Mouse (Mus musculus) gonadal fat pad, adult 2 months (tissue): Measurements from ENCODE around the gene Cachd1. TPM values are rescaled to one million over a fixed set of nuclear protein-coding genes. Genes with fewer than 3 reads are reported as not detected.
A peak's percentile ranks its signal among the peaks of the same experiment; 100 is the strongest.

ENCODE experiments used
- DNase-seq: peaks from one replicate; pipeline ENCODE4 v3.0.0-alpha.2; 2012; ENCODE audit warnings: low read depth
- polyA plus RNA-seq: library from polyadenylated mRNA; depleted of rRNA; stranded (reverse); fragments of >200 nt; gene quantifications from 2 replicates; pipeline ENCODE4 v1.2.3, GENCODE M21; 2012

The Cachd1 gene
- polyA plus RNA-seq, 1 experiment = 81.0 TPM

DNA sequence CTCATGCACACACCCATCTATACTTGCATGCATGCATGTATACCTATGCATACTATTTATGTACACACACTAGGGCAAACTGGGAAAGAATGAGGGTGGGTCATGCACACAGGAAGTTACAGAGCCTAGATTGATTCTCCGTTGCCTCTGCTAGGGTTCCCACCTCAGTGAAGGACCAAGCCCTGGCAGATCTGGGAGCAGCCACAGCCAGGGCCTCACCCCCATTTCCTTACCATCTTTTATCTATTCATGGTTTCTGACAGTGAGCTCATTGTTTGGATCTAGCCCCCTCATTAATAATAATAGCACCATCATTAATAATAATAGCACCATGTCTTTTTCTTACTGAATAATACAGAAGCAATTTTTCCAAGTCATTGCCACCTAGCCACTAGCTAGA, 143.9 kb downstream of the Cachd1 start:
- no peak for DNase-seq

DNA sequence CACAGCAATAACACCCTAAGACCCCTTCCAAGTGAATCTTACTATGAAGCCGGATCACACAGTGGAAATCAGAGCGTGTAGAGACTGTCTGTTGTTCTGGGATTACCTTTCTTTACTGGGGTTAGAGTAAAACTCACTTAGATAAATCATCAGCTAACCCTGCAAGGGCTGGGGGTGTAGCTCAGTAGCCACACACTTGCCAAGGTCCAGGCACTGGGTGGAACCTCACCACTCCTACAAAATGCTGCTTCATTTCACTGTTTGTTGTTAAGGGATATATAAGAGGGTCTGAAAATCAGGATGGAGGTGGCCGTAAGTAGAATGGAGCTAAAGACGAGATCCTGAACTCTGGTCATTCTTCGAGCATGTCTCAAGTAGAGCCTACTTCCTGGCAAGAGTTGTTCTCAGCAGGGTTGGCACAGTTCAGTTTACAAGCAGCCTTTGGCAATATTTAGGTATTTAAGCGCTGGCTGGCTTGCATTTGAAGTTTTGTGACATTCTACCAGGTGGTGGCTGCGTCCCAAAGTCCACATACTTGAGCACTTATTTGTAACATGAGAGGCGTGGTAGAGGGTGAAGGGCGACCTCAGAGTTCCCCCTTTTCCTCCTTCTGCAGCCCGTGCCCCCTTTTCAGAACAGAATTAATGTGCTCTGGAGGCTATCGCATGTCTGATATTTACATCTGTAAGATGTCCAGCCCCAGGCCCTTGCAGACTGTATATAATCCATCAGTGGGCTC, 146.5 kb downstream of the Cachd1 start:
- peak; percentile 51 for DNase-seq

GRCm38 (mm10) chr4:100923598-100923997, 147.1 kb downstream of the Cachd1 start:
- no peak for DNase-seq

DNA sequence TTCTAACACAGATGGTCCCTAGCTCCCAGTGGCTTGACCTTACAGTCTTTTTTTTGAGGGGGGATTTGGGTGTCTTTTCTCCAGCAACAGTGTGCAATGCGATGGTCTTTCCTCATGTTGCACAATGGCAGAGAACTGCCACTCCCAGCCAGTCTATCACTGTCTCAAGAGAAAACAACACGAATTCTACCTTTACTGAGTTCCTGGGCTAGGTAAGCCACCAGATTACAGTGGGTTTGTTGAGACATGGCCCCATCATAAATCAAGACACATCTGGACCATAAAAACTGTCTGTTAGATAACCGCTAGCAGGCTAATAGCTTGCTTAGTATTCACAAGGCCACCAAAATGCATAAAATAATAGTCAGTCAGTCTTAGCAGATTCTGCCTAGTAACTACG, 147.8 kb downstream of the Cachd1 start:
- no peak for DNase-seq

DNA sequence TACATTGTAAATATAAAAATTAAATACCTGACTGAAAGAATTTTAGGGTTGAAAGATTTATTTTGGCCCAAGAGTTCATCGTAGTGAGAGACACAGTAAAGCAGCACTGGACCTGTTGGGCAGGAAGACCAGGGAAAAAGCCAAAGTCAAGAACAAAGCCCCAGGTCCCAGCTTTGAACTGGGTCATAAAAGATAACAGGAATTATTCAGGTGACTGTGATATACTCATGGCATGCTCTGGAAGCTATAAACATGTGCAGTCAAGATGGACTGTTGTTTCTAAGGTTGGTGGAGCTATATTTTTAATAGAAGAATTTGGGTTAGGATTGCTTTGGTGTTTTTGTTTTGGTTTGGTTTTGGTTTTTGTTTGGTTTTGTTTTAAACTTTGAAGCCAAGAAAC, 148.7 kb downstream of the Cachd1 start:
- DNase-seq = no peak

- no peak for DNase-seq
These were observed 150.1 kb downstream of the Cachd1 start for GRCm38 (mm10) chr4:100926608-100927007.

DNA sequence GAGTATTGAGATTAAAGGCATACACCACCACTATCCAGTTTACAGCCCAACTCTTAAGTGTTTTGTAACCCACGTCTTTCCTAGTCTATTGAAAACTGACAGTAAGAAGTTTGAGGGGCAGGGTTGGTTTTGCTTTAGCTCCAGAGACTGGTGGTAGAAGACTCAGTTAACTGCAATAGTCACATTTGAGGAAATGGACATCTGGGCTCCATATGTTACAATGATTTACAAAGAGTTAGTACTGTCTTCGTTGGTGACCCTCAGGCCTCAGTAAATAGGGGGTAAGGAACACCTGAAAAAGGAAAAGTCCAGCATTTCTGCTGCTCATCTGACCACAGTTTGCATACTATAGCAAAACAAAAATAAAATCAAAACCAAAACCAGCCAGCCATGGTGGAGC, 150.6 kb downstream of the Cachd1 start:
- no peak for DNase-seq

GRCm38 (mm10) chr4:100943689-100944088, 167.2 kb downstream of the Cachd1 start:
- no peak for DNase-seq

DNA sequence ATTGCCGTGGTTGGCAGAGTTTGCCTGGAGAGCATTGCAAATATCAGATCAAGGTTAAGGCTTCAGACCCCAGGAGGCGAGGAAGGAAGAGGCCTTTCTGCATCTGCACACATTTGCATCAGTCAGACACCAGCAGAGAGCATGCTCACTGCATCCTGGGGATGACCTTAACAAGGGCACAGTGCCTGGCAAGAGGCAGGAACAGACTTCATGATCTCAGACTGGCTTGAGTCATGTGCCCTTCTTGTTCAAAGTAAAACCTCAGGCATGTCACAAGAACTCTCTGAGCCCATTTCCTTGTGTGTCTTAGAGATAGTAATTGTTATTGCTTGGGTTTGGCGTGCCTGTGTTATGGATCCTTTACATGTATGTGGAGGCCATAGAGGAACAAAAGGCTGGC, 167.8 kb downstream of the Cachd1 start:
- no peak for DNase-seq

DNA sequence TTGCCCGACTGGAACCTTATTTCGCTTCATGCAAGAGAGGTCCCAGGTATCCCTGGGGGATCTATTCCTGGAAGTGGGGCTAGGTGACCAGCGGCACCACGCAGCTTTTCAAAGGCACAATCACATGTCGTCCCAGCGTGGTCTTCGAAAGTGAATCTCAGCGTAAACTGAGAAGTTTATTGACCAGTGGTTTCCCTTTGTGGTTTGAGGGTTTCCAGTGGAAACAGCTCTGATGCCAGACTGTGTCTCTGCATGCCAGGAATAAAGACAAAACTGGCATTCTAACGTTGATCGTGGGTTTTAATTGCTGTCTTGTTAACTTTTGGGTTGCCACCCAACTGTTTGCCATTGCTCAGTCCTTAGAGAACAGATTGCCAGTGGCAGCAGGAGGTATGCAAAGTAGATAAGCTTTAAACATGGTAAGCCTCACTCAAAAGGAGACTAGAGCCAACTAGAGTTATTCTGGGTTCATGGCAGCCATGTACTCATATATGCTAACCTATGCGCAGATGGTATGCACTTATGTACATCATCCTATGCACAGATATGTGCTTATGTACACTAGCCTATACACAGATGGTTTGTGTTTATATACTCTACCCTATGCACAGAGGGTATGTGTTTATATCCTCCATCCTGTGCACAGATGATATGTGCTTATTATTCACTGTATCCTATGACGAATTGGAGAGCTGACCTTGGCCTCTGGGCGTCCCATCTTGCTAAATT, 168.9 kb downstream of the Cachd1 start:
- DNase-seq = no peak

DNA sequence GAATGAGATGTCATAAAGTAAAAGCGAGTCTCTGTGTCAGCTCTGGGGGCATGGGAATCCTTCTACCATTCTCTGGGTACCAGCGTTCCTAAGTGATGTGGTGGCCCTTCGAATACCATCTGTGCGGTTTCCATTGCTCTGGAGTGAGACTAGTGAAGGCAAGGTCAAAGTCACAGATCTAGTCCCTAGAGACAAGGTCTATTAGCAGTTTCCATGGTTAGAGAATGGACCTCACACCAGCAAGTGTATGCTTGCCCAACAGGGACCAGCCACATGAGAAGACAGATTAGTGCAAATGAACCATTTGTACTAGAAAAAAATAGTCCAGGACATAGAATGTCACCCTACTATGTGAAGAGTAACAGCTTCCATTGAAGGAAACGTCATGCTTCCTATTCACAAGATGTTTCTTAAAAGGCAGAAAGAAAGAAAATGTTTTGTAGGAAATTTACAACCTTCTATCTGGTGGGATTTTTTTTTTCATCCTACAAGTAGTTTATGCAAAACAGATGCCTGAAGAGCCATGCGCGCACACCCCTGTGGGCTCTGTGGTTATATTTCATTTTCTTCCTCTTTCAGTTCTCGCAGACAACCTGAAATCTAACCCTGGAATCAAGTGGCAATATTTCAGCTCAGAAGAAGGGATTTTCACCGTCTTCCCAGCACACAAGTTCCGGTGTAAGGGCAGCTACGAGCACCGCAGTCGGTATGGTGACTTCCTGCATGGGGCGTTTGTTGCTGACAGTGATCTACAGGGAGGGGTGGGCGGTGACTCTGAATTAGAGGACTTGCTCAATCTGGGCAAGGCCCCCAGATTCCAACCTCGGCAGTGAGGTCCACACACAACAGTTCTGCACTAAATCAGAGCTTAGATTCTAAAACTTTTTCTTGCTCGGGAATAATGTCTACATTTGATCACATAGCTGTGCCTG, 172.3 kb downstream of the Cachd1 start:
- no peak for DNase-seq

GRCm38 (mm10) chr4:100950316-100950715, 173.8 kb downstream of the Cachd1 start:
- DNase-seq = peak; percentile 74

GRCm38 (mm10) chr4:100951876-100952275, 175.4 kb downstream of the Cachd1 start:
- DNase-seq = no peak

DNA sequence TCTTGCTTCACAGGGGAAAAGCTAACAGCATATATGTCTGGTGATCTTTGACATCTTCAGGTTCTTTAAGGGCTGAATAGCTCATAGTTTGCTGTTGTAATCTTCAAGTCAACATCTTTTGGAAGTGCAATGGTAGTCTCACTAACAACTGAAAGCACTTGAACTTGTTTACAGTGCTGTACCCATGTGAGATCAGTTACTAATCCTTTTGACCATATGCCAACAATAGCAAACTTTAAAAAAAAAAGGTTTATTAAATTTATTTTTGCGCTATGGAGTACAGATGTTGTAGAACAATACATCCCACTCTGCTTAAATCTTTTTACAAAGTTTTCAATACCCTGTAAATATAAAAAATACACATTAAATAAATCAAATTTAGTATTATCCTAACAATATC, 186.9 kb downstream of the Cachd1 start:
- DNase-seq = no peak

DNA sequence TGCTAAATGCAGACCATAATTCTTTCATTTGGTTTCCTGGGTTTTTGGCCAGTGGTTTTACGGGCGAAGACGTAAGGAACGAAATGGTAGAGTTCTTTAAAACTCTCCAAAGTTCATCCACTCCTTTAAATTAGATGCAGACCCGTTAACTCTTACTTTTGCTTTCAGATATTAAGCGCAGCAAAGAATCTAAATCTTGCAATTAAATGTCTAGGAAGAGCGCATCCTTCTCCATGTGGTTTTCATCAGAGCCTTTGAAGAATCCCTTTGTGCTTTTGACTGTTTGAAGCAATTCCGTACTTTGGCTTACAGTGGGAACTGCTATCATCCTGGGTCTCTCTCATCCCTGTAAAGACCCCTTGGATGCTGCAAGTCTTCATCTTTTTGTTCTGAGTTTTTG, 187.3 kb downstream of the Cachd1 start:
- no peak for DNase-seq

GRCm38 (mm10) chr4:100967703-100968392, 191.4 kb downstream of the Cachd1 start:
- no peak for DNase-seq

GRCm38 (mm10) chr4:100973641-100974454, 197.4 kb downstream of the Cachd1 start:
- DNase-seq = no peak

DNA sequence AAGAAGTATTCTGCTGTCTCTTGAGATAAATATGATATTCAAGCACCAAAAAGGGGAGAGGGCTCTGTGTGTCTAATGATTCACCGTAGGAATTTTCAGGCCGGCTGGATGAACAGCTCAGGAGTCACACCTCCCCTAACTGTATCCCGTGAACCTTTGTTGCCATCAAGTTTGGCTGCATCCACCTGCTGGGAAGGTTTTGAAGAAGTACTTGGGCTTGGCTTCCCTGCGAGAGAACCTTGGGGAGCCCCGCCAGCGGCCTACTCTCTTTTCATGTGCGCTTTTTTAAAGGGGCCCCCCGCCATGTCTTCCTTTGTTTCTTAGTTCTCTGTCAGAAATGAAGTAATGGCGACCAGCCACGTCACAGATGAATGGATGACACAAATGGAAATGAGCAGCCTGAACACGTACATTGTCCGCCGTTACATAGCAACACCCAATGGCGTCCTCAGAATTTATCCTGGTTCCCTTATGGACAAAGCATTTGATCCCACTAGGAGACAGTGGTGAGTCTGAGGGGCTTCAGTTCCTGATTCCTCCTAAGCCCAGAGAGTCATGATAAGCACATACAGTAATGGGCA, 198.1 kb downstream of the Cachd1 start:
- DNase-seq = no peak

DNA sequence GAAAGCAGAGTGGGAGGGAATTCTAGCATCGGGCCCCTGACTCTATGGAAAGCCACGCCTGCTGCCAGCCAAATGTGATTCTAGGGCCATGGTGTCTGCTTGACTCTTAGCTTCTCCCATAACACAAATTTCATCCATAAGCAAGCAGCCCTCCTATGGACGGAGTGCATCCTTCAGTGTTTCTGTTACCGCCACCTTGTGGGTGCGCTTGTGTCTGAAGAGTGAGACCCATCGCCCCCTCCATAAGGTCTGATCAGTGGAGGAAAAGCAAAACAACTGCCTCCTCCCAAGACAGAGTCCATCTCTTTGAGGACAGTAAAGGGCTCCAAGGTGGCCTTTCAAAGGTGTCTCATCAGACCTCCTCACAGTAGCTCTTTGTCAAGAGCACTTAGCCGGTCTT, 201.0 kb downstream of the Cachd1 start:
- DNase-seq = no peak

DNA sequence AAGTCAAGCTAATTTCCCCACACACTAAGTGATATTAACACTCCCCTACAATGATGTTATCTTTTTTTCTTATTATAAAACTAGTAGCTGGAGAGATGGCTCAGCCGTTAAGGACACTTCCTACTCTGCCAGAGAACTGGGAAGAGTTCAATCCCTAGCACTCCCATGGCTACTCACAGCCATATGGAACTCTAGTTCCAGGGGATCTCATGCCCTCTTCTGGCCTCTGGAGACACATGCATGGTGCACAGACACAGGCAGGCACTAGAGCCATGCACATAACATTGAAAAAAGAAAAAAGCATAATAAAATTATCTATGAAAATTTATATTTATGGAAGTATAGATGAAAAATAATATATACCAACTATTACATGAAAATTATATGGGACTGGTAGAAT, 210.7 kb downstream of the Cachd1 start:
- DNase-seq = no peak
